Mouse (Mus musculus): ENCODE measurements around the gene Disp1. TPM values are rescaled to one million over a fixed set of nuclear protein-coding genes. Genes with fewer than 3 reads are reported as not detected.

Disp1 gene
- polyA plus RNA-seq, 1 experiment from 2014 or later: 7.5 TPM

DNA sequence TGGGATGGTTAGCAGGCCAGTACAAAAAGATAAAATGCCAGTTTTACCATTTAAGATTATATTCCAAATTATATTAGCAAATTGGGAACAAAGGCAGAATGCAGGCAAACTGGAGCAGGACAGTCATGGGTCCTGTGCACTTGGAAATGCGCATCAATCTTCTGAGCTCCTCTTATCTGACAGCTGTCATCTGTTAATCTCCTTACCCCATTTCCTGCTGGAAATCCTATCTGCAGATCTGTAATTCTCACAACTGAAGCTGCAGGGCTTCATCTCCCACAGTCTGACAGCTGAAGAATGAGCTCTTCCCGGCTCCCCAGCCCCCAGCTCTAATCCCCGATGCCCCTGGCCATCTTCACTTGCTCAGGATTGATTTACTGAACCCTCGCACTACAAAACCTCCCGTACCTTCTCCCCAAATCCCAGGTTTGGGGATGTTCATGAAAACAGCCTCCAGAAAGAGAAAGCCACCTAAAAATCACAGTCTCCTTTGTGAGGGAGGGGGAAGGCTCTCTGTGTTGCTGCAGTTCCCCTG lies 71.7 kb downstream of the Disp1 start:
- Histone ChIP-seq H3K4me3 (ENCODE audit: low read length) (no peak overlapping the region), H3K27me3 (replicated peaks; ENCODE audit: control insufficient read depth, insufficient read depth, low read length) (no peaks in the 10 kb centered on the region), H3K4me2 (ENCODE audit: low read length) (no peak overlapping the region), H3K36me3 (ENCODE audit: control insufficient read depth, insufficient read depth, low read length) (no peaks in the 10 kb centered on the region), H3K27ac (ENCODE audit: low read depth, low read length) (peak overlapping the region; percentile 23; the same call in 1 of the 2 replicates), H3K4me1 (ENCODE audit: control insufficient read depth, insufficient read depth, low read depth, low read length) (peaks cover 22% of the 10 kb centered on the region), H3K9ac (ENCODE audit: low read depth, low read length) (peak overlapping the region; percentile 17; the same call in 1 of the 2 replicates), H3K9me3 (ENCODE audit: control insufficient read depth, low read length) (no peaks in the 10 kb centered on the region)
- peak; percentile 43; the same call in 1 of the 2 replicates for ATAC-seq
- 37% methylated on average over 5 of the region's 5 CpGs for WGBS

DNA sequence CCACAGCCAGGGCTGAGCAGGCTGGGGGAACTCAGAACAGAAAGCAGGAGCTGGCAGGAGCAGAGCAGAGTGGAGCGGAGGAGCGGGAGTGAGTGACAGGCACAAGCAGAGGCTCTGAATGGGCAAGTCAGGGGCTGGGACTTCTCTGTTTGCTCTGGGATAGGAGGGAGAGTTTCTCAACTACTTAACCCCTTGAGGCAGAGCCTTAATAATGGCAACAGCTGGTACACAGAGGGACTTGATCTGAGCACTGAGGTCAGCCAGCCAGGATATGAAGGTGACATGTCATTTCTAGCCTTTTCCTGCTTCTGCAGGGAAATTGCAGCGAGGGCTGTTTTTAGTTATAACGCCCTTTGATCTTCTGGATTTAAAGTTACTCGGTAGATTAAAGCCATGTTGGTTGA lies 73.9 kb downstream of the Disp1 start:
- no peak overlapping the region for H3K9ac ChIP-seq (ENCODE audit: low read depth, low read length)
- ATAC-seq: peak; percentile 83
- H3K9me3 ChIP-seq (ENCODE audit: control insufficient read depth, low read length): no peaks in the 10 kb centered on the region
- WGBS: 24% methylated on average over 5 of the region's 5 CpGs
- H3K4me3 ChIP-seq (ENCODE audit: low read length): no peak overlapping the region
- H3K27me3 ChIP-seq (replicated peaks; ENCODE audit: control insufficient read depth, insufficient read depth, low read length): no peaks in the 10 kb centered on the region
- no peak overlapping the region for H3K27ac ChIP-seq (ENCODE audit: low read depth, low read length)
- H3K4me1 ChIP-seq (ENCODE audit: control insufficient read depth, insufficient read depth, low read depth, low read length): peaks cover 23% of the 10 kb centered on the region
- H3K36me3 ChIP-seq (ENCODE audit: control insufficient read depth, insufficient read depth, low read length): no peaks in the 10 kb centered on the region
- H3K4me2 ChIP-seq (ENCODE audit: low read length): 0 out of 2 replicates have a peak overlapping the region, but pooled peaks have one; percentile 3

DNA sequence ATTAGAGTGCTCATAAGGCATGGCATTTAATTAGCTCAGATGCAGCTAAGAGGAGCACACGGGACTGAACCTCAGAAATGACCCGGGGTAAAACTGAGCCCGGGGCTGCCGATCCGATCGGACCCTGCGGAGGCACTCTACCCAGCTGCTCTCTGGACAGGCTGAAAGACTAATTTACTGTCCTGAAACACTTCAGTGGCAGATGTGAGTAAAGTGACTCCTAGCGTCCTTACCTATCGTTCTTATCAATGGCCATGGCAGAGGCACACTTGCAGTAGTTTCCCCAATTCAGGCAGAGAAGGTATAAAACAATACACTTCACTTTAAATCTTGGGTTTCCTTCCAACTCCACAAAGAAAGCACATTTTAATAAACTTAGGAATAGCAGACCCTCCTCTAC lies 74.5 kb downstream of the Disp1 start:
- H3K36me3 ChIP-seq (ENCODE audit: control insufficient read depth, insufficient read depth, low read length): no peaks in the 10 kb centered on the region
- H3K4me1 ChIP-seq (ENCODE audit: control insufficient read depth, insufficient read depth, low read depth, low read length): peaks cover 23% of the 10 kb centered on the region
- WGBS: 18% methylated on average over 9 of the region's 9 CpGs
- peak overlapping the region; percentile 31 for H3K4me2 ChIP-seq (ENCODE audit: low read length)
- 0 out of 2 replicates have a peak overlapping the region, but pooled peaks have one; percentile 4 for H3K4me3 ChIP-seq (ENCODE audit: low read length)
- no peak overlapping the region for H3K27ac ChIP-seq (ENCODE audit: low read depth, low read length)
- no peak for ATAC-seq
- H3K27me3 ChIP-seq (replicated peaks; ENCODE audit: control insufficient read depth, insufficient read depth, low read length): no peaks in the 10 kb centered on the region
- no peak overlapping the region for H3K9ac ChIP-seq (ENCODE audit: low read depth, low read length)
- no peaks in the 10 kb centered on the region for H3K9me3 ChIP-seq (ENCODE audit: control insufficient read depth, low read length)

DNA sequence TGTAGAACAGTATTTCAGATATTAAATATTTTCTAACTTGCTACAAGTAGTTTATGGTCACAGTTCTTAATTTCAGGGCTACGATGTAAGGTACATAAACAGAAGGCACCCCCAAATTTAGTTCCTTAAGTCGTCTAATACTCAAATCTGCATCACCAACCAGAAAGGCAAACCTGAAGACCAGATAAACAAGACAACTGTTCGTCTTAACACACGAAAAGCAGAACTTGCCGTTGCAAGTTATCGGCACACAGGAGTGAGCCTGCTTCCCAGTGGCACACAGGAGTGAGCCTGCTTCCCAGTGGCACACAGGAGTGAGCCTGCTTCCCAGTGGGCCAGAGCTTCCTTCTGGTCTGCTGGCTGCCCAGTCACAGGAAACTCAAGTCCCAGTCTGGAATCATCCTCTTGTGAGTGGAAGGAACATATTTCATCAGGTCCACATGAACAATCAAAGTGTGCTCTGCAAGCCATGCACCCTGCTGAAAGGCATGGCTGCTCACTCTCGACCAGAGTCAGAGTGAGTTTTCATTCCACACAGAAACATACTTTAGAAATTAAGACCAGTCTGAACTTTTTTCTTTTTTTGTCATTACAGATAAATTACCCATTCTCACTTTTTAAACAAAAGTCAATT lies 75.1 kb downstream of the Disp1 start:
- Histone ChIP-seq H3K9ac (ENCODE audit: low read depth, low read length) (no peak overlapping the region), H3K27me3 (replicated peaks; ENCODE audit: control insufficient read depth, insufficient read depth, low read length) (no peaks in the 10 kb centered on the region), H3K4me2 (ENCODE audit: low read length) (no peak overlapping the region), H3K4me3 (ENCODE audit: low read length) (no peak overlapping the region), H3K36me3 (ENCODE audit: control insufficient read depth, insufficient read depth, low read length) (no peaks in the 10 kb centered on the region), H3K9me3 (ENCODE audit: control insufficient read depth, low read length) (no peaks in the 10 kb centered on the region), H3K4me1 (ENCODE audit: control insufficient read depth, insufficient read depth, low read depth, low read length) (peaks cover 23% of the 10 kb centered on the region), H3K27ac (ENCODE audit: low read depth, low read length) (no peak overlapping the region)
- WGBS: 72% methylated on average over 7 of the region's 7 CpGs
- no peak for ATAC-seq

DNA sequence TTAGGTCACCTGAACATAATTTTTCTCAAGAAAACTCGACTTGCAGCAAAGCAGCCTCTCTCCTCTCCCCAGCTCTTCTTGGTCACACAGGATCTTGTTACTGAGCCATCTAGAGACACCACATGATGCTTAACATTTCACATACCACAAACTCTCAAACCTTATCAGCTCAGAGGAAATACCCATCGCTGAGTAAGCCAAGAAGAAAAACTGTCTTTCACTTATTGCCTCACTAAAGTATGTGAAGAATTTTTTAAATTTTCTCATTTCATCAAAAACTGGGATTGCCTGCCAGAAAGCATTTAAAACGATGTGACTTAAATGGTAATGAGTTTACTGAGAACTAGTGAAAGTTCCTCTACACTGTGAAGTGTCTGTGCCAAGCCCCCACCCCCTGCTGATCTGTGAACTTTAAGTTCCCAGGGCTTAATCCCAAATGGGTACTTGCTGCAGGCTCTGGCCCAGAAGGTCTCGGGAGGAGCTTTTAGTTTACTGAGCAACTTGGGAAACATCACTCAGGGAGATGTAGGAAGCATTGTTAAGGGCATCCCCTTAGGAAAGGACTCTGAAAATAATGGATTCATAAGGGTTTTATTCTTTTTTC lies 76.6 kb downstream of the Disp1 start:
- H3K4me1 ChIP-seq (ENCODE audit: control insufficient read depth, insufficient read depth, low read depth, low read length): peaks cover 21% of the 10 kb centered on the region
- H3K9me3 ChIP-seq (ENCODE audit: control insufficient read depth, low read length): no peaks in the 10 kb centered on the region
- H3K4me2 ChIP-seq (ENCODE audit: low read length): no peak overlapping the region
- H3K27ac ChIP-seq (ENCODE audit: low read depth, low read length): no peak overlapping the region
- no peak for ATAC-seq
- H3K36me3 ChIP-seq (ENCODE audit: control insufficient read depth, insufficient read depth, low read length): no peaks in the 10 kb centered on the region
- no peak overlapping the region for H3K9ac ChIP-seq (ENCODE audit: low read depth, low read length)
- 25% methylated on average over 4 of the region's 4 CpGs for WGBS
- no peaks in the 10 kb centered on the region for H3K27me3 ChIP-seq (replicated peaks; ENCODE audit: control insufficient read depth, insufficient read depth, low read length)
- no peak overlapping the region for H3K4me3 ChIP-seq (ENCODE audit: low read length)

DNA sequence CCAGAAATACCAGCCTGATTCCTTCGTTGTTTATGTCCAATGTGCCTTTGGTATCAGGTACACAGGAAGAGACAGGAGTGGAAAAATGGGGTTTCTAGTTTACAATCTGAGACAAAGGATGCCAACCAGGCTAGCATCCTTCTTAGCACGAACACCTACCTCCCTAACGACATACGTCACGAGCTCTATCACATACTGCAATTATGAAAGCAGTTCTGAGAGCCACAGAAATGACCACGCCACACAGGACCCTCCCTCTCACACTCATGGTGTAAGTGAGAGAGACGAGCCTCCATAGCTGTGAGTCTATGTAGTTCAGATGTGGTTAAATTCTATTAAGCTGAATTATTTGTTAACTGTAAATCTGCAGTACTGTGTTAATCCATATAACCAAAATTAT lies 78.1 kb downstream of the Disp1 start:
- Histone ChIP-seq H3K4me1 (ENCODE audit: control insufficient read depth, insufficient read depth, low read depth, low read length) (peaks cover 19% of the 10 kb centered on the region), H3K4me2 (ENCODE audit: low read length) (no peak overlapping the region), H3K36me3 (ENCODE audit: control insufficient read depth, insufficient read depth, low read length) (no peaks in the 10 kb centered on the region), H3K27me3 (replicated peaks; ENCODE audit: control insufficient read depth, insufficient read depth, low read length) (no peaks in the 10 kb centered on the region), H3K4me3 (ENCODE audit: low read length) (no peak overlapping the region), H3K27ac (ENCODE audit: low read depth, low read length) (no peak overlapping the region), H3K9me3 (ENCODE audit: control insufficient read depth, low read length) (no peaks in the 10 kb centered on the region), H3K9ac (ENCODE audit: low read depth, low read length) (no peak overlapping the region)
- 83% methylated on average over 7 of the region's 7 CpGs for WGBS
- no peak for ATAC-seq

DNA sequence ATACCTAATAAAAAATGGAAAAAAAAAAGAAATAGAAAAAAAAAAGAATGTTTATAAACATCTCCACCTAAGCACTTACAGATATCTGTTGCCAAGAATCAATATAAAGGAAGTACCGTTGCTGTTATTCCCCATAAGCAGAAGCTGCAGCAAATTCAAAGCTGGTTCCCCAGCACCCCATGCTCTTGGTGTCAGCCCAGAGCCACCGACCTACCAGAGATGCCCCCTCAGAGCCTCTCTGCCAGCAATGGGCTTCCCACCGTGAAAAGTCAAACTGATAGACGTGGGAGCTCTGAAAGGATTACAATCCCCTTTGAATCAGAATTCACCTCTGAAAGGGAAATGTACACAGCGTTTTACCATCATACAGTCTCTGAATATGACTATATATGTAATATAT lies 78.8 kb downstream of the Disp1 start:
- no peak overlapping the region for H3K4me3 ChIP-seq (ENCODE audit: low read length)
- no peak for ATAC-seq
- H3K36me3 ChIP-seq (ENCODE audit: control insufficient read depth, insufficient read depth, low read length): no peaks in the 10 kb centered on the region
- H3K4me1 ChIP-seq (ENCODE audit: control insufficient read depth, insufficient read depth, low read depth, low read length): peaks cover 18% of the 10 kb centered on the region
- WGBS: 43% methylated on average over 5 of the region's 5 CpGs
- H3K9ac ChIP-seq (ENCODE audit: low read depth, low read length): no peak overlapping the region
- no peak overlapping the region for H3K4me2 ChIP-seq (ENCODE audit: low read length)
- H3K27me3 ChIP-seq (replicated peaks; ENCODE audit: control insufficient read depth, insufficient read depth, low read length): no peaks in the 10 kb centered on the region
- H3K27ac ChIP-seq (ENCODE audit: low read depth, low read length): no peak overlapping the region
- no peaks in the 10 kb centered on the region for H3K9me3 ChIP-seq (ENCODE audit: control insufficient read depth, low read length)

DNA sequence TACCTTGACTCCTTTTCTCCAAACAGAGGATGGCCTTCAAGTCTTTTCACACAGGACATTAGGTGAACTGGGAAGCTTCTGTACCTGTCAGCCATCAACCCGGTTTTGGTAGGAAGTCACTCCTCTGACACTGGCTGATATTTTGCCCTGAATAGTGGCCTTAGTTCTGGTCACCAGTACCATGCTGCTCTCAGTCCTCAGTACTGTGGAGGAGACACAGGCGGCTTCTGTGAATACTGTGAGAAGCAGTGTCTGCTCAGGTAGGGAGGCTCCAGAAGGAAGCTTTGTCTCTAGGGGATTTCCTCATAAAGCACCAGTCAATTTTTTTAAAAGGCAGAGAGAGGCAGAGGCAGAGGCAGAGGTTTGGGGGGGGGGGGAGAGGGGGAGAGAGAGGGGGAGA lies 80.0 kb downstream of the Disp1 start:
- Histone ChIP-seq H3K4me3 (ENCODE audit: low read length) (no peak overlapping the region), H3K27me3 (replicated peaks; ENCODE audit: control insufficient read depth, insufficient read depth, low read length) (no peaks in the 10 kb centered on the region), H3K27ac (ENCODE audit: low read depth, low read length) (no peak overlapping the region), H3K4me2 (ENCODE audit: low read length) (no peak overlapping the region), H3K9ac (ENCODE audit: low read depth, low read length) (no peak overlapping the region), H3K9me3 (ENCODE audit: control insufficient read depth, low read length) (no peaks in the 10 kb centered on the region), H3K36me3 (ENCODE audit: control insufficient read depth, insufficient read depth, low read length) (no peaks in the 10 kb centered on the region), H3K4me1 (ENCODE audit: control insufficient read depth, insufficient read depth, low read depth, low read length) (peaks cover 11% of the 10 kb centered on the region)
- 54% methylated on average over 2 of the region's 2 CpGs for WGBS
- no peak for ATAC-seq

DNA sequence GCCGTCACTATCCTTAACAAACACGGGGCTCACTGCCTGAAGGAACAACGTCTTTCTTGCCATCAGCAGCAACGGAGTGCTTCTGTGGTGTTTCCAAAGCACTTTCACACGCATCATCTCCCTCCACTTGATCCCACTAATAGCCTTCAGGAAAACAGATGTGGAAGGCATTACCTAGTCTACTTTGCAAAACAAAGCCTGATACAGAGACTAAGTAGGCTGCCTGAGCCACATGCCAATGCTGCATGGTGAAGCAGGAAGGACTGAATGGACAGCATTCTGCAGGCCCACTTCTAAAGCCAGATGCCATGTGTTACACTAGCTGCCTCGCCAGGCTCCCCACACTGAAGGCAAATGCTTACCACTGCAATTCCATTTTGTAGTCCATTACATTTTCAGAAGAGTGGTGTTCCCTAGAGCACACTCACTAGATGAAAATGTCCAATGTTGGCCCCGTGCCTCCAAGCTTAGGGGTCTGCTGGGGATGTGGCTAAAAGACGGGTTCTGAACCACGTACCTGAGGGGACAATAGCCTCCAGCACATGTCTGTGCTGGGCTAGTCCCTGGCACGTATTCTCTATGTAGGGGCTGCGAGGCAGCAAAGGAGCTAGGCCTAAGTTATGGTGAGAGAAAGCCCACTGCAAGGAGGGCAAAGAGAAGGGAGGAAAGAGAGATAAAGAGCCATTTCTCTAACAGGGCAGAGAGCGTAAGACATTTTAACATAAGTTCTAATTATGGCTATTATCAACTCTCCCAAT lies 80.6 kb downstream of the Disp1 start:
- no peak overlapping the region for H3K4me2 ChIP-seq (ENCODE audit: low read length)
- ATAC-seq: peak; percentile 63
- peaks cover 11% of the 10 kb centered on the region for H3K4me1 ChIP-seq (ENCODE audit: control insufficient read depth, insufficient read depth, low read depth, low read length)
- 50% methylated on average over 12 of the region's 12 CpGs for WGBS
- no peaks in the 10 kb centered on the region for H3K9me3 ChIP-seq (ENCODE audit: control insufficient read depth, low read length)
- H3K27me3 ChIP-seq (replicated peaks; ENCODE audit: control insufficient read depth, insufficient read depth, low read length): no peaks in the 10 kb centered on the region
- no peaks in the 10 kb centered on the region for H3K36me3 ChIP-seq (ENCODE audit: control insufficient read depth, insufficient read depth, low read length)
- H3K4me3 ChIP-seq (ENCODE audit: low read length): no peak overlapping the region
- peak overlapping the region; percentile 23; the same call in 1 of the 2 replicates for H3K27ac ChIP-seq (ENCODE audit: low read depth, low read length)
- H3K9ac ChIP-seq (ENCODE audit: low read depth, low read length): no peak overlapping the region

Measured in hindbrain, embryonic 16.5 days (tissue).